Mouse (Mus musculus) liver, embryonic 18 days (tissue): ENCODE data around the gene Zxdc. TPM values are rescaled to one million over a fixed set of nuclear protein-coding genes. Genes with fewer than 3 reads are reported as not detected.

Source experiments
- polyA plus RNA-seq: library from polyadenylated mRNA; depleted of rRNA; stranded (reverse); fragments of >200 nt; gene quantifications from 2 replicates; pipeline ENCODE4 v1.2.3, GENCODE M21; 2012; rRNA removed

Zxdc gene
- polyA plus RNA-seq: 2.9 and 4.0 TPM in 2 replicates

GRCm38 (mm10) chr6:90368976-90369724, at the start of gene Zxdc:
Zxdc (plus strand) TSS chr6:90369492.

GRCm38 (mm10) chr6:90324991-90325390, 44.3 kb upstream of the Zxdc start, which contains the start of gene Chst13:
Chst13 (minus strand) TSS chr6:90325185.

DNA sequence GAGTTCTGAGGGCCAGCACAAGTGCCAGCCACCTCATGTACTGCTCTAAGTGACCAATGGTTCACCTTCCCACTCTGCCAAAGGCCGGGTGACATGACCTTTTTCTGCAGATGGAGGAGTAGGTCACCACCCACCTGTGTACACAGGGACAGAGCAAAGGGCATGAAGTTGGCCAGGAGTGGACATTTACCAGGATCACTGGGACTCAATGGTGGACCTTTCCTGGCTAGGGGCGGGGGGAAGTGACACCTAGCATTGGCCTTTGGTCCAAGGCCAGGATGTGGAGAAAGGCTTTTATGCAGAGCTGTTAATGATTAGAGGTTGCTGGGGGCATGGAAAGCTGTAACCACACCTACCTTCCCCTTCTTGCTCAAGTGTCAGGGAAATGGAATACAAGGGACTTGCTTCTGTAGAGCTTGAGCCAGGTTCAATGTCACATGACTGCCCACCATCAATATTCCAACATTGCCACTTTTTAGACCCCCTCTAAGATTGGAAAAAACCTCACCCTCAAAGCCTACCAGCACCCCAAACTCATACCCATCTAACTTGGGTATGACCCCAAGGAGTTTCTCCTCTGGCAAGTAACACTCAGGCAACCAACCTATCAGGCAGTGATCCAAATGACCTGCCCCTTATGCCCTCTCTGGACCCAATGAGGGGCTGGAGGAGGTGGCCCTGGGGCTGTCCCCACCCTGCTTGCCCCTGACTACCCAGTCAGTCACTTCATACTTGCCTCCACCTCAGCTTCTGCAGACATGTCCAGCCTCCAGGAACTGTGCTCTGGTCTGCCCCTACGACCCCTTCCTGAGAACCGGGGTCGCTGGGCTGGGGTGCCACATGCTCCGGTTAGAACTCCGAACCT, 36.5 kb upstream of the Zxdc start, which contains the start of gene Uroc1:
Gene Uroc1, plus strand, starts transcription at position 724 of the 865 bp plus-strand sequence.

DNA sequence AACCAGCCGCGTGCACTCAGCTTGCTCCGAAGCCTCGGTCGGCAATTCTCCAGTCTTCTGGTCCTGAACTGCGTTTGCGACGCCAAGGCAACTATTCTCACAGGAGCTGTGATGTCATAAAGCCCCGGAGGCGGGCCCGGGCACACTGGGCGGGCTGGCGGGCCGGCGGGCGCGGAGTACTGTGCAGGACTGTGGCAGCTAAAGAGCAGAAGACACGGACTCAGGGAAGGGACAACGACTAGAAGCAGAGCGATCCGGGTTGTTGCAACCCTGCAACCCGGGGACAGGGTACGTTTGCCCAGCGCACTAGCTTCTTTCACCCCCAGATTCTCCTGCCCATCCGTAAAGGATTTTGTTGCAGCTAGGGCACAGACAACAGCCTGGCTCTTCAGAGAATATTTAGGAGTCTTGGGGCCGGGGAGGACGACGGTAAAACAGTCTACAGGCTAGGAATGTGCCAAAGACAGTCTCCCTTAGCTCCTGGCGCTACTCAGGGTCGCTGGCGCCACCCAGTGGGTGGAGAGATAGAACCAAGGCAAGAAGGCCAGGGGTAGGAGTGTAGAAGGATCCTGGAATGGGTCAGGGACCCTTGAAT, 59.2 kb downstream of the Zxdc start, which contains the start of gene Cfap100:
Gene Cfap100, minus strand, starts transcription at position 418 of the 595 bp plus-strand sequence.

Other genes with a start within 250 kb of the Zxdc start
- not detected in 2 replicates for gene Vmn1r51, start 246.9 kb upstream of the Zxdc start, polyA plus RNA-seq
- not detected in 2 replicates for gene Vmn1r52, start 194.7 kb upstream of the Zxdc start, polyA plus RNA-seq
- not detected in 2 replicates for gene V1ra8, start 166.7 kb upstream of the Zxdc start, polyA plus RNA-seq
- 0.04 and 0.13 TPM in 2 replicates for gene Vmn1r53, start 145.1 kb upstream of the Zxdc start, polyA plus RNA-seq
- not detected in 2 replicates for gene Vmn1r54, start 123.2 kb upstream of the Zxdc start, polyA plus RNA-seq
- not detected in 2 replicates for gene BC048671, start 68.3 kb upstream of the Zxdc start, polyA plus RNA-seq
- gene Chst13, start 44.3 kb upstream of the Zxdc start, polyA plus RNA-seq: 8.0 and 9.2 TPM in 2 replicates
- 70.8 and 72.2 TPM in 2 replicates for gene Uroc1, start 36.2 kb upstream of the Zxdc start, polyA plus RNA-seq
- gene Cfap100, start 59.3 kb downstream of the Zxdc start, polyA plus RNA-seq: 0.10 and 0.12 TPM in 2 replicates
- gene Klf15, start 93.1 kb downstream of the Zxdc start, polyA plus RNA-seq: 31.0 and 35.7 TPM in 2 replicates
- gene Aldh1l1, start 116.9 kb downstream of the Zxdc start, polyA plus RNA-seq: 45.0 and 55.3 TPM in 2 replicates
- 25.9 and 35.3 TPM in 2 replicates for gene Slc41a3, start 235.2 kb downstream of the Zxdc start, polyA plus RNA-seq